Mouse (Mus musculus) cerebellum, adult 11 months (tissue): Measurements from ENCODE around the gene Olfr1355.
"Not testable (repeated sequence)": the region's sequence is repeated elsewhere in the genome, so short reads cannot be mapped to it uniquely, and the experiment has no call there.

Experiments
- DNase-seq: peaks from one replicate; pipeline ENCODE4 v3.0.0; 2022

Gene Olfr1355

GRCm38 (mm10) chr10:78875240-78875639 is at the start of gene Olfr1355:
Olfr1355 (plus strand) TSS chr10:78875540.
- DNase-seq: no peak

- not testable (repeated sequence) for DNase-seq
These were observed 34.9 kb upstream of the Olfr1355 start for GRCm38 (mm10) chr10:78840456-78840855.

DNA sequence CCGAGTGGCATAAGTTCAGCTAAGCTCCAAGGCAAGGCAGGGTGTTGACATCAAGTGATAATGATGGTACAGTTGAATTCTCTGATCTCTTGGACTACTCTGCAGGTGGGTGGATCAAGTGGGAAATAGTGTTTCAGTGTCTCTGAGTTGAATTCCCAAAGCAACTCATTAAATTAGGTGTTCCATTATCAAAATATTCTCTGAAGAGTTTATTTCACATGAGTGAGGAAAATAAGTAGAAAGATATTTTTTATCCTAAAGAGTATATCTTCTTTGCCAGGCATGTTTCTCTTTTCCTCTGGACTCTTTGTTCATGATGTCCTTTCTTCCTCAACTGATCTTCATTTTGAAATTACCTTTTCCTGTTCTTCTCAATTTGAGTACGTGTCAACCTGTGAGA is 23.3 kb upstream of the Olfr1355 start, which contains the start of gene Olfr1356:
Gene Olfr1356 (minus strand): TSS at position 101 of the 400 bp plus-strand sequence.
- no peak for DNase-seq

DNA sequence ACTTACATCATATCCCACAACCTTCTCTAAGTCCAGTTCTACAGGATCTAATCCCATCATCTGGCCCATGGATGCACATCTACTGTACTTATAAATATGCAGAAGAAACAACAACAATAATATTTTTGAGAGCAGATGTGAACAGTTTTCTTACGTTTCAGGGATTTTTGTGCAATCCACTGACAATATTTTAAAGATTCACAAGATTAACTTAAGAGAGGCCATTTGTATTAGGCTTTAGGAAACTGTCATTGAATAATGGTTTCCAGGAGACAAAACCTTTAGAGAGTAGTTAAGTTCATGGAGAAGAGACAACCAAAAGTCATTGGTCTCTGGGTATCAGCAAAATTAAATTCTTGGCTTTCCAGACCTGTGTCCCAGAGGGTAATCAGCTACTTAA is 37.5 kb downstream of the Olfr1355 start, which contains the start of gene Olfr1354:
Gene Olfr1354 (plus strand): TSS at position 301 of the 400 bp plus-strand sequence.
- DNase-seq: not testable (repeated sequence)
